Mouse (Mus musculus) midbrain, postnatal 0 days (tissue): Measurements from ENCODE around the gene Tspan9. TPM values are rescaled to one million over a fixed set of nuclear protein-coding genes. Genes with fewer than 3 reads are reported as not detected.

Experiments used
- ATAC-seq: fragments of 200-750 bp; cut with Nextera tagmentation; 2 replicates; pipeline ENCODE4 v1.8.0; 2017; ENCODE audit warnings: moderate number of reproducible peaks, mild to moderate bottlenecking, moderate TSS enrichment, moderate library complexity; ENCODE audit not compliant: low FRiP score
- DNase-seq: peaks from one replicate; pipeline ENCODE4 v3.0.0-alpha.2; 2015; ENCODE audit warnings: low spot score
- H3K27ac ChIP-seq: fragments of 300-500 bp; sonication (generic); 2 replicates; pipeline ENCODE4 v1.5.1; 2014; ENCODE audit warnings: low read depth, mild to moderate bottlenecking, low read length, mixed read lengths
- H3K27me3 ChIP-seq: fragments of 300-500 bp; sonication (generic); 2 replicates; pipeline ENCODE4 v1.6.1; 2014; ENCODE audit warnings: low read length, control low read depth, mixed read lengths; ENCODE audit not compliant: insufficient read depth
- H3K36me3 ChIP-seq: fragments of 300-500 bp; sonication (generic); 2 replicates; pipeline ENCODE4 v1.6.1; 2014; ENCODE audit warnings: low read length, control low read depth, mixed read lengths; ENCODE audit not compliant: insufficient read depth
- H3K4me1 ChIP-seq: fragments of 300-500 bp; sonication (generic); 2 replicates; pipeline ENCODE4 v1.6.1; 2014; ENCODE audit warnings: mild to moderate bottlenecking, control low read depth, antibody characterized with exemption, low read length, mixed read lengths; ENCODE audit not compliant: insufficient read depth
- H3K4me2 ChIP-seq: fragments of 300-500 bp; sonication (generic); 2 replicates; pipeline ENCODE4 v1.6.1; 2014; ENCODE audit warnings: low read depth, mild to moderate bottlenecking, low read length, mixed read lengths; ENCODE audit not compliant: poor library complexity, severe bottlenecking
- H3K4me3 ChIP-seq: fragments of 300-500 bp; sonication (generic); 2 replicates; pipeline ENCODE4 v1.5.1; 2014; ENCODE audit warnings: low read depth, mild to moderate bottlenecking, low read length, moderate library complexity
- H3K9ac ChIP-seq: fragments of 300-500 bp; sonication (generic); replicated peaks from 2 replicates; pipeline ENCODE4 v1.6.1; 2014; ENCODE audit warnings: mild to moderate bottlenecking, low read length, moderate library complexity, mixed read lengths; ENCODE audit not compliant: poor library complexity, severe bottlenecking
- H3K9me3 ChIP-seq: fragments of 300-500 bp; sonication (generic); 2 replicates; pipeline ENCODE4 v1.6.1; 2016; ENCODE audit warnings: low read length, control low read depth
- CTCF ChIP-seq: IDR thresholded peaks from 2 replicates; pipeline ENCODE4 v1.5.1; 2016; ENCODE audit warnings: antibody characterized with exemption, mild to moderate bottlenecking
- WGBS: fragments of 180-500 bp; shearing (Covaris S2); extraction: QIAGEN DNeasy Blood & Tissue Kit; methylation state at CpG from one replicate; pipeline ENCODE4 v1.1.7; 2014; 5-methylcytosine and 5-hydroxymethylcytosine counted together
- polyA plus RNA-seq: library from polyadenylated mRNA; unstranded; fragments of >200 nt; fragmentation: Nextera tagmentation; extraction: Ambion mirVana; gene quantifications from 2 replicates; pipeline ENCODE4 v1.2.1, GENCODE M21; 2015
- total RNA-seq: library from RNA; depleted of rRNA; stranded (reverse); fragments of >200 nt; gene quantifications from 2 replicates; pipeline ENCODE4 v1.2.3, GENCODE M21; 2014

Gene Tspan9
- total and polyA plus RNA-seq, 2 experiments from 2014 or later = 50.9 to 160 TPM

GRCm38 (mm10) chr6:128130686-128131085 is 12.7 kb downstream of the Tspan9 start:
- Histone ChIP-seq H3K36me3 (no peaks in the 10 kb centered on the region), H3K9me3 (no peaks in the 10 kb centered on the region), H3K4me2 (no peak overlapping the region), H3K27ac (0 out of 2 replicates have a peak overlapping the region, but pooled peaks have one; percentile 26), H3K9ac (no peak overlapping the region), H3K4me1 (peaks cover 3% of the 10 kb centered on the region; the same call in 1 of the 2 replicates), H3K4me3 (no peak overlapping the region), H3K27me3 (no peaks in the 10 kb centered on the region)
- ATAC-seq (no peak), DNase-seq (no peak)
- WGBS = 75% methylated on average over 4 of the region's 4 CpGs
- TF ChIP-seq CTCF = no peak

DNA sequence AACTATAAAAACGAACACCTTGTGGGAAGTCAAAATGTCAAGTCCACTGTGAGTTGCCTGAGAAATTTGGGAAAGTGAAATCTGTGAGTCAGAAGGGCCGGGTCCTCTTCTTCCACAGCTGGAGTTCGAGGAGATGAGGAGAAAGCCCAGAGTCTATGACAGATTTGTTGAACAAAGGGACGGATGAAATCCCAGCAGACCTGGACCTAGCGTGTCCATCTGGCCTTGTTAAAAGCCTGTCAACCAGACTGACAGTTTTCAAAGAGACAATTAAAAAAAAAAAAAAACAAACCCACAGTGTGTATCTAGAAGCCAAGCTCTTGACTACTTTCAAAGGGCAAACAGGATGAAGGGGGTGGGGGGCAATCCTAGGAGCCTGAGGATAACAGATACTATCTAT is 14.0 kb downstream of the Tspan9 start:
- DNase-seq (no peak), ATAC-seq (no peak)
- 29% methylated on average over 5 of the region's 5 CpGs for WGBS
- Histone ChIP-seq H3K4me2 (no peak overlapping the region), H3K4me3 (no peak overlapping the region), H3K4me1 (peaks cover 3% of the 10 kb centered on the region; the same call in 1 of the 2 replicates), H3K27ac (no peak overlapping the region), H3K27me3 (no peaks in the 10 kb centered on the region), H3K9me3 (no peaks in the 10 kb centered on the region), H3K9ac (no peak overlapping the region), H3K36me3 (no peaks in the 10 kb centered on the region)
- TF ChIP-seq CTCF = no peak

DNA sequence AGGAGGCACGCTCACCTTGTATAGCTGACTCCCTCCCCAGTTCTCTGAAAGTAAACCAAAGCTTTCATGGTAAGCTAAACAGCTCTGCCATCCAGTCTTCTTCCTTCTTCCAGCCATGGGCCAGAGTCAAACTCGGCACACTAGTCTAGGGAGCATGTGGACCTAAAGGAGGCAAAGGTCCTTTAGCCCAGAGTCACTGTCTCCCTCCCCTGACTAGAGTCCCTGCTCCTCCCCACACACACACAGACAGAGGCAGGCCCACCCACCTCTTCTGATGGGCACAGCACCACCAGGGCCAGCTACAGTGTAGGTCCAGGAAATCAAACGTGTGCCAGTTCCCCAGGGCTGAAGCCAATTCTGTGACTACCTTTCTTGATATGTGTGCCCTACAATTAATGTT is 16.1 kb downstream of the Tspan9 start:
- TF ChIP-seq CTCF = no peak
- H3K4me2 ChIP-seq = no peak overlapping the region
- H3K4me3 ChIP-seq = no peak overlapping the region
- ATAC-seq (no peak), DNase-seq (no peak)
- H3K9ac ChIP-seq = no peak overlapping the region
- peaks cover 3% of the 10 kb centered on the region; the same call in 1 of the 2 replicates for H3K4me1 ChIP-seq
- no peak overlapping the region for H3K27ac ChIP-seq
- H3K27me3 ChIP-seq = no peaks in the 10 kb centered on the region
- no peaks in the 10 kb centered on the region for H3K36me3 ChIP-seq
- H3K9me3 ChIP-seq = no peaks in the 10 kb centered on the region
- 80% methylated on average over 3 of the region's 3 CpGs for WGBS

GRCm38 (mm10) chr6:128126876-128127275 is 16.5 kb downstream of the Tspan9 start:
- no peak for ATAC-seq
- Histone ChIP-seq H3K4me2 (no peak overlapping the region), H3K9ac (no peak overlapping the region), H3K4me1 (peaks cover 3% of the 10 kb centered on the region; the same call in 1 of the 2 replicates), H3K27me3 (no peaks in the 10 kb centered on the region), H3K36me3 (no peaks in the 10 kb centered on the region), H3K4me3 (no peak overlapping the region), H3K9me3 (no peaks in the 10 kb centered on the region), H3K27ac (no peak overlapping the region)
- peak; percentile 62 for DNase-seq
- TF ChIP-seq CTCF = no peak
- 40% methylated on average over 4 of the region's 4 CpGs for WGBS

GRCm38 (mm10) chr6:128125464-128125863 is 17.9 kb downstream of the Tspan9 start:
- H3K4me3 ChIP-seq = no peak overlapping the region
- peaks cover 3% of the 10 kb centered on the region; the same call in 1 of the 2 replicates for H3K4me1 ChIP-seq
- no peak for TF ChIP-seq CTCF
- ATAC-seq (no peak), DNase-seq (no peak)
- WGBS = 82% methylated on average over 3 of the region's 3 CpGs
- H3K9ac ChIP-seq = no peak overlapping the region
- no peaks in the 10 kb centered on the region for H3K9me3 ChIP-seq
- H3K4me2 ChIP-seq = no peak overlapping the region
- H3K27ac ChIP-seq = no peak overlapping the region
- no peaks in the 10 kb centered on the region for H3K27me3 ChIP-seq
- H3K36me3 ChIP-seq = no peaks in the 10 kb centered on the region

GRCm38 (mm10) chr6:128124222-128124971 is 19.0 kb downstream of the Tspan9 start:
- DNase-seq (no peak), ATAC-seq (no peak)
- Histone ChIP-seq H3K4me1 (peaks cover 3% of the 10 kb centered on the region; the same call in 1 of the 2 replicates), H3K27me3 (no peaks in the 10 kb centered on the region), H3K4me2 (no peak overlapping the region), H3K4me3 (no peak overlapping the region), H3K27ac (no peak overlapping the region), H3K9me3 (no peaks in the 10 kb centered on the region), H3K36me3 (no peaks in the 10 kb centered on the region), H3K9ac (no peak overlapping the region)
- WGBS = 84% methylated on average over 10 of the region's 10 CpGs
- TF ChIP-seq CTCF = no peak
